Mouse (Mus musculus) adrenal gland, postnatal 36 days (tissue): Measurements from ENCODE around the gene Mamdc2. TPM values are rescaled to one million over a fixed set of nuclear protein-coding genes. Genes with fewer than 3 reads are reported as not detected.

Experiments
- DNase-seq, 2 experiments: peaks; one replicate each; pipeline ENCODE4 v3.0.0; 2021; ENCODE audit warnings: mixed read lengths in 1 of 2
- total RNA-seq, 2 experiments: library from RNA; stranded (reverse); gene quantifications; 2 replicates each; pipeline ENCODE4 v1.2.3; 2021

The Mamdc2 gene
- total RNA-seq, 2 experiments from 2014 or later = 1.6 to 1.8 TPM

- DNase-seq = no peak
Observed at GRCm38 (mm10) chr19:23354738-23355137, 93.5 kb downstream of the Mamdc2 start.

GRCm38 (mm10) chr19:23353881-23354401 lies 94.3 kb downstream of the Mamdc2 start:
- no peak for DNase-seq

GRCm38 (mm10) chr19:23353161-23353560 lies 95.1 kb downstream of the Mamdc2 start:
- no peak for DNase-seq

- DNase-seq = no peak
Observed at GRCm38 (mm10) chr19:23351808-23352491, 96.3 kb downstream of the Mamdc2 start.

- no peak for DNase-seq
Observed at GRCm38 (mm10) chr19:23349930-23350329, 98.3 kb downstream of the Mamdc2 start.

GRCm38 (mm10) chr19:23342782-23343181 lies 105.5 kb downstream of the Mamdc2 start:
- no peak for DNase-seq

- DNase-seq = no peak
Observed at GRCm38 (mm10) chr19:23332883-23333282, 115.4 kb downstream of the Mamdc2 start.

GRCm38 (mm10) chr19:23330842-23331241 lies 117.4 kb downstream of the Mamdc2 start:
- DNase-seq = no peak

- DNase-seq = no peak
Observed at GRCm38 (mm10) chr19:23329346-23329745, 118.9 kb downstream of the Mamdc2 start.

- DNase-seq = no peak
Observed at GRCm38 (mm10) chr19:23327056-23327640, 121.1 kb downstream of the Mamdc2 start.

- no peak for DNase-seq
Observed at GRCm38 (mm10) chr19:23323107-23323506, 125.1 kb downstream of the Mamdc2 start.

- no peak for DNase-seq
Observed at GRCm38 (mm10) chr19:23317989-23318358, 130.3 kb downstream of the Mamdc2 start.

- no peak for DNase-seq
Observed at GRCm38 (mm10) chr19:23317295-23317988, 130.8 kb downstream of the Mamdc2 start.

- DNase-seq = no peak
Observed at GRCm38 (mm10) chr19:23316851-23317250, 131.4 kb downstream of the Mamdc2 start.

- no peak for DNase-seq
Observed at GRCm38 (mm10) chr19:23309979-23310378, 138.3 kb downstream of the Mamdc2 start.

- DNase-seq = no peak
Observed at GRCm38 (mm10) chr19:23306671-23307070, 141.6 kb downstream of the Mamdc2 start.

GRCm38 (mm10) chr19:23299987-23300386 lies 148.3 kb downstream of the Mamdc2 start:
- no peak for DNase-seq

- DNase-seq = no peak
Observed at GRCm38 (mm10) chr19:23298917-23299316, 149.3 kb downstream of the Mamdc2 start.

GRCm38 (mm10) chr19:23297191-23297590 lies 151.1 kb downstream of the Mamdc2 start:
- no peak for DNase-seq

- no peak for DNase-seq
Observed at GRCm38 (mm10) chr19:23289251-23289650, 159.0 kb downstream of the Mamdc2 start.

GRCm38 (mm10) chr19:23281911-23282660 lies 166.2 kb downstream of the Mamdc2 start:
- DNase-seq = no peak

- no peak for DNase-seq
Observed at GRCm38 (mm10) chr19:23274054-23274724, 174.1 kb downstream of the Mamdc2 start.
